Mouse (Mus musculus) midbrain, embryonic 11.5 days (tissue): ENCODE measurements around the gene Lmx1b. TPM values are rescaled to one million over a fixed set of nuclear protein-coding genes. Genes with fewer than 3 reads are reported as not detected.

Experiments used
- polyA plus RNA-seq: library from polyadenylated mRNA; unstranded; fragments of >200 nt; fragmentation: Nextera tagmentation; extraction: Ambion mirVana; gene quantifications from 2 replicates; pipeline ENCODE4 v1.2.1, GENCODE M21; 2014

Lmx1b gene
- polyA plus RNA-seq, 1 experiment from 2014 or later = 2.2 TPM

Other genes starting within 250 kb of the Lmx1b start
- gene Zbtb34, start 209.2 kb downstream of the Lmx1b start, polyA plus RNA-seq = 8.0 and 8.3 TPM in 2 replicates
- gene Zbtb43, start 172.0 kb downstream of the Lmx1b start, polyA plus RNA-seq = 23.9 and 26.1 TPM in 2 replicates
- gene Mvb12b, start 247.4 kb upstream of the Lmx1b start, polyA plus RNA-seq = 36.6 and 38.1 TPM in 2 replicates